8 mouse cellular contexts compared by ENCODE assay signal in genomic region chr13:84757896-84758567, GRCm38 (mm10).
A peak's percentile ranks its signal among the peaks of the same experiment; 100 is the strongest.
DNase-seq lines count a peak whose midpoint lies in the region; TF ChIP-seq lines count a peak whose summit lies in the region.

No protein-coding gene starts in this region.

- H3K36me3 ChIP-seq in hindbrain, embryonic 10.5 days, result no peaks in the 10 kb centered on the region

- H3K4me3 ChIP-seq in layer of hippocampus, adult 2 months, result peak overlapping the region; percentile 34
- H3K4me3 ChIP-seq in hindbrain, embryonic 10.5 days, result no peak overlapping the region

- peaks cover 12% of the 10 kb centered on the region for H3K27me3 ChIP-seq in hindbrain, embryonic 10.5 days (ENCODE audit: insufficient read depth, poor library complexity, severe bottlenecking)

- TF ChIP-seq CTCF in layer of hippocampus, adult 2 months (conservative IDR thresholded peaks at IDR 0.05), result no peak

- no peak for DNase-seq in layer of hippocampus, adult 2 months (ENCODE audit: low spot score in 2 of 2)
- no peak for DNase-seq in layer of hippocampus, adult 9-10 months (ENCODE audit: low spot score)
- DNase-seq in cerebellum, adult 9-11 months, result peak; percentile 28
- no peak for DNase-seq in hindbrain, embryonic 10.5 days (ENCODE audit: low spot score)
- peak; percentile 14 for DNase-seq in neural tube, embryonic 10.5 days (ENCODE audit: extremely low spot score, low spot score)
- no peak for DNase-seq in heart, postnatal 4 days
- DNase-seq in adrenal gland, postnatal 10 days, result no peak
- no peak for DNase-seq in kidney, postnatal 14 days

- peak overlapping the region; percentile 98 for H3K27ac ChIP-seq in layer of hippocampus, adult 2 months
- peak overlapping the region; percentile 45; the same call in 1 of the 2 replicates for H3K27ac ChIP-seq in hindbrain, embryonic 10.5 days

- peaks cover 11% of the 10 kb centered on the region for H3K4me1 ChIP-seq in hindbrain, embryonic 10.5 days (replicated peaks)

- no peaks in the 10 kb centered on the region for H3K9me3 ChIP-seq in hindbrain, embryonic 10.5 days

- 41% methylated on average over 10 of the region's 10 CpGs for WGBS in hindbrain, embryonic 10.5 days

Comparison
In these comparisons a context has a peak if more than half of its experiments do, and no peak if none do; other contexts are left out.
1. DNase-seq: peak in cerebellum, adult 9-11 months (single experiment) and neural tube, embryonic 10.5 days (single experiment); none in layer of hippocampus, adult 2 months (0 of 2), layer of hippocampus, adult 9-10 months (single experiment), hindbrain, embryonic 10.5 days (single experiment), heart, postnatal 4 days (single experiment), adrenal gland, postnatal 10 days (single experiment) and kidney, postnatal 14 days (single experiment).